Mouse (Mus musculus): ENCODE measurements around the gene Cln6.

The Cln6 gene

GRCm38 (mm10) chr9:62894486-62894885 lies 55.9 kb downstream of the Cln6 start:
- DNase-seq (ENCODE audit: low read depth), result no peak

All from NIH3T3 (cell line).